Mouse (Mus musculus) liver, adult 2 months (tissue): Measurements from ENCODE around the gene Myo15. TPM values are rescaled to one million over a fixed set of nuclear protein-coding genes. Genes with fewer than 3 reads are reported as not detected.

ENCODE experiments used
- DNase-seq: peaks from one replicate; pipeline ENCODE4 v3.0.0-alpha.2; 2011; ENCODE audit warnings: low read depth, low spot score; ENCODE audit errors: extremely low read depth
- H3K27ac ChIP-seq: fragments of 200-500 bp; replicated peaks from 2 replicates; pipeline ENCODE4 v1.5.1; 2012; ENCODE audit warnings: low read depth, mild to moderate bottlenecking, control low read depth, inconsistent platforms, low read length; ENCODE audit not compliant: insufficient read depth
- H3K27me3 ChIP-seq: fragments of 200-500 bp; 2 replicates; pipeline ENCODE4 v1.6.1; 2012; ENCODE audit warnings: mild to moderate bottlenecking, moderate library complexity, low read length, inconsistent platforms; ENCODE audit not compliant: control insufficient read depth, insufficient read depth
- H3K36me3 ChIP-seq: fragments of 200-500 bp; 2 replicates; pipeline ENCODE4 v1.6.1; 2012; ENCODE audit warnings: low read length, inconsistent platforms; ENCODE audit not compliant: control insufficient read depth, insufficient read depth
- H3K4me1 ChIP-seq: fragments of 200-500 bp; 2 replicates; pipeline ENCODE4 v1.6.1; 2011; ENCODE audit warnings: low read length; ENCODE audit not compliant: control insufficient read depth, insufficient read depth
- H3K4me3 ChIP-seq: fragments of 200-500 bp; 2 replicates; pipeline ENCODE4 v1.5.1; 2011; ENCODE audit warnings: low read depth, mild to moderate bottlenecking, control low read depth, low read length, moderate library complexity; ENCODE audit not compliant: insufficient read depth
- H3K79me2 ChIP-seq: fragments of 200-500 bp; 2 replicates; pipeline ENCODE4 v1.6.1; 2012; ENCODE audit warnings: inconsistent platforms, mild to moderate bottlenecking, low read length, moderate library complexity; ENCODE audit not compliant: control insufficient read depth, insufficient read depth
- H3K9ac ChIP-seq: fragments of 200-500 bp; 2 replicates; pipeline ENCODE4 v1.6.1; 2012; ENCODE audit warnings: low read depth, mild to moderate bottlenecking, control low read depth, inconsistent platforms, low read length
- CTCF ChIP-seq: fragments of 200-500 bp; IDR thresholded peaks from 2 replicates; pipeline ENCODE4 v1.5.1; 2011; ENCODE audit warnings: low read depth, low read length, control low read depth
- POLR2A ChIP-seq: fragments of 200-500 bp; IDR thresholded peaks from 2 replicates; pipeline ENCODE4 v1.6.1; 2011; ENCODE audit warnings: low read length, control low read depth; ENCODE audit not compliant: insufficient read depth; ENCODE audit errors: extremely low read depth
- WGBS: fragments of 180-500 bp; shearing (Covaris S2); methylation state at CpG from one replicate; pipeline ENCODE4 v1.1.7; 2018; 5-methylcytosine and 5-hydroxymethylcytosine counted together
- polyA plus RNA-seq: library from polyadenylated mRNA; depleted of rRNA; stranded (reverse); fragments of >200 nt; gene quantifications from 2 replicates; pipeline ENCODE4 v1.2.3, GENCODE M21; 2012
- total RNA-seq: library from RNA; depleted of rRNA; stranded (reverse); fragments of >200 nt; gene quantifications from 2 replicates; pipeline ENCODE4 v1.2.3, GENCODE M21; 2014

Myo15 gene
- total and polyA plus RNA-seq, 2 experiments, result under 0.01 to 0.05 TPM

DNA sequence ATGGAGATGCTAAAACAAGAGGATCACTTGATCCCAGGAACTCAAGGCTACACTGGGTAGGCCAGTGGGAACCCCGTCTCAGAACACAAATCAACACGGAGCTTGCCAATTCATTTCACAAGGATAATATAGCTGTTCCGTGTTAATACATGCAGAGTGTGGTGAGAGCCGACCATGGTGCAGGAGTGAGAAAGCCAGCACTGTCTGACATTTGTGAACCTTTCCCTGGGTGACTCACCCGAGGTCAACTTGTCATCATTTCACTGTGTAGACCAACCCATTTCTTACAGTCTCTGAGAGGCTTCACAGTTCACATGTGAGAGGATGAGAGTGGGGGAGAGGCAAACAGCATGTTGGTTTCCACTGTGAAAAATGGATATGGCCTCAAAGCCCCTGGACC lies 52.9 kb downstream of the Myo15 start:
- no peak for DNase-seq
- H3K4me3 ChIP-seq, result no peak overlapping the region
- no peaks in the 10 kb centered on the region for H3K79me2 ChIP-seq
- no peaks in the 10 kb centered on the region for H3K27me3 ChIP-seq
- H3K36me3 ChIP-seq, result no peaks in the 10 kb centered on the region
- WGBS, result 86% methylated on average over 5 of the region's 5 CpGs
- no peak for TF ChIP-seq CTCF
- no peak for TF ChIP-seq POLR2A
- no peak overlapping the region for H3K27ac ChIP-seq
- no peaks in the 10 kb centered on the region for H3K4me1 ChIP-seq
- no peak overlapping the region for H3K9ac ChIP-seq

DNA sequence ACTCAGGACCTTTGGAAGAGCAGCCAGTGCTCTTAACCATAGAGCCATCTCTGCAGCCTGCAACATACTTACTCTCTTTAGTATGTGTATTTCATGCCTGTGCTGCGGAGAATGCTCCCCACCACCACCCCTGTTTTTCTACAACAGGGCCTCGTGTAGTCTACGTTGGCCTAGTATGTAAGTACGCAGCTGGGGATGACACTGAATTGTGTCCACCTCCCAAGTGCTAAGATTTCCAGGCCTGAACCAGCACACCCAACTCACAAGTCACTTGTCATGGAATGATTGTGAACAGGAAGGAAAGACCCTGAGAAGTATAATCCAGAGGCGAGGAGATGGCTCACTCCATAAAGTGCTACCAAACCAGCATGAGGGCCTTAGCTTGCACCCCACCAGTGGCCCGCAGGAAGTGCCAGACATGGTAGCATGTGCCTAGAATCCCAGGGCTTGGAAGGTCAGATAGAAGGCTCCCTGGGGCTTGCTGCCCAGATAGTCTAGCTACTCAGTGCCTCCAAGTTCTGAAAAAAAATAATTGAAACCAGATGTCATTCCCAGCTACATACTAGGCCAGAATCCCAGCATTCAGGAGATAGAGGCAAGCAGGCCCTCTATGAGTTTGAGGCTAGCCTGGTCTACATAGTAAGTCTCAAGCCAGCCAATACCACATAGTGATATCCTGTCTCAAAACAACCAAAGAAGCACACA lies 53.7 kb downstream of the Myo15 start:
- Histone ChIP-seq H3K79me2 (no peaks in the 10 kb centered on the region), H3K4me1 (no peaks in the 10 kb centered on the region), H3K36me3 (no peaks in the 10 kb centered on the region), H3K27me3 (no peaks in the 10 kb centered on the region), H3K27ac (no peak overlapping the region), H3K4me3 (no peak overlapping the region), H3K9ac (no peak overlapping the region)
- no peak for DNase-seq
- WGBS, result 97% methylated on average over 6 of the region's 6 CpGs
- no peak for TF ChIP-seq POLR2A
- no peak for TF ChIP-seq CTCF

DNA sequence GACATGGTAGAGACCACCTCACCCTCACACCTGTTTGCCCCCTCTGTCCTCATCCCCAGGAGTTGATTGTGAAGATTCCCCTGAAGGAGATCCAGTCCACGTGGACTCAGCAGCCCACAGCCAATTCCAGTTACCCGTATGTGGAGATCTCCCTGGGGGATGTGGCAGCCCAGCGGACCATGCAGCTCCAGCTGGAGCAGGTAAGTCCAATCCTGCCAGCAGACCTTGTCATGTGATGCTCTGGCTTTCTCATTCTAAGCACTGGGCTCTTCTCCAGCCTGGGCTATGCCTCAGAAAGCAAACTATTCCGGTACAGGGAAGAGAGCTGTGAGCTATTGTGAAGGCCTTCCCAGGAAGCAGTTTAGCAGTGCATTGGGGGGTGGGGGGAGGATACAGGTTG lies 57.3 kb downstream of the Myo15 start:
- Histone ChIP-seq H3K4me3 (no peak overlapping the region), H3K27ac (no peak overlapping the region), H3K79me2 (no peaks in the 10 kb centered on the region), H3K4me1 (no peaks in the 10 kb centered on the region), H3K36me3 (no peaks in the 10 kb centered on the region), H3K9ac (no peak overlapping the region), H3K27me3 (no peaks in the 10 kb centered on the region)
- no peak for DNase-seq
- TF ChIP-seq CTCF (no peak), POLR2A (no peak)
- WGBS, result 84% methylated on average over 4 of the region's 4 CpGs

DNA sequence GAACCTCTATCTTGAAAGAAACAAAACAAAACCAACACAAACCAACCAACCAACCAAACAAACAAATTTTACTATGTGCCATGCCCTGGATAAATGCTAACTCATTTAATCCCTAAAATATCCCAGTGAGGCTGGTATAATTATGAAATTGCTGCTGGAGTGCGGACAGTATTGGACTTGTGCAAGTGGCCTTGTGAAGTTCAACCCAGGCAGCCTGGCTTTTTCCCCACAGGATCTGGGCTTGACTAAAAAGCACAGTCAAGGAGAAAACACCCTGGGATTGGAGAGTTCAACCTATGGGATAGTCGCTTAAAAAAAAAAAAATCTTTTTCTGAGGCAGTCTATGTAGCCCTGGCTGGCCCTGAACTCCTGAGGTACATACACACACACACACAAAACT lies 66.5 kb downstream of the Myo15 start:
- Histone ChIP-seq H3K4me1 (peaks cover 7% of the 10 kb centered on the region), H3K4me3 (no peak overlapping the region), H3K9ac (no peak overlapping the region), H3K79me2 (peaks cover 16% of the 10 kb centered on the region), H3K27ac (no peak overlapping the region), H3K27me3 (no peaks in the 10 kb centered on the region), H3K36me3 (no peaks in the 10 kb centered on the region)
- WGBS, result 56% methylated on average over 2 of the region's 2 CpGs
- no peak for TF ChIP-seq CTCF
- no peak for TF ChIP-seq POLR2A
- DNase-seq, result peak; percentile 56

DNA sequence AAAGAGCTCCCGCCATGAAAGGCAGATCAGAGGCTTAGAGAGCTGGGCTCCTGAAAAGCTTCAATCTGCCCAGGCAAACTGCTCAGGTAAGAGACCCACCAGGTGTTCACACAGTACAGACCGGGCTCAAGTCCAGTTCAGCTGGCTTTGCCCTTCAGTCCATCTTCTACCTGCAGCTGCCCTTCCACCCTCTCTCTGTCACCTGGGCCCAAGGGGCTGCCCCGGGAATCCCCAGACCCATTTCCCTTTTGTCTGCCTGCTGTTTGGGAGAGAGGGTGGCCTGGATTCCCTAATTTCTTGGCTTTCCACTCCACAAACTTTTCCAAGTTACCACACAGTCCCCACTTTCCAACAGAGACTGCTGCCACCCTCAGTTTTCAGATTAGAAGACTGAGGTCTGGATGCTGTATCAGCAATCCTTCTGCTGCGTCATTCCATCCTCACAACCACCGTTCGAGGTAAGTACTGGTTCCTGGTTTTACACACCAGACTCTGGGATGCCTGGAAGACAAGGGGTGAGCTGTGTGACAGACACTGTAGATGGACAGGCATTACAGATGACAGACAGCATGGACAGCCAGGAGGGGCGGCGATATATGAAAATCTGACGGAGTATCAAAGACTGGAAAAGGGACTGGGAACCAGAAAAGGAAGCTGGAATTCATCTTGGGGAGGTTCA lies 67.2 kb downstream of the Myo15 start, which contains the start of gene Alkbh5:
TSS of gene Alkbh5 (plus strand) at position 202 of the 679 bp plus-strand sequence.
- Histone ChIP-seq H3K27me3 (no peaks in the 10 kb centered on the region), H3K4me3 (peak within 1 kb of the TSS; percentile 70), H3K9ac (peak within 1 kb of the TSS; percentile 85), H3K27ac (peak within 1 kb of the TSS; percentile 95), H3K4me1 (peaks cover 11% of the 10 kb centered on the region), H3K36me3 (0 out of 2 replicates have a peak, but pooled peaks cover under 1% of the 10 kb centered on the region), H3K79me2 (peaks cover 16% of the 10 kb centered on the region)
- DNase-seq, result peak; percentile 33
- 21% methylated on average over 9 of the region's 9 CpGs for WGBS
- no peak for TF ChIP-seq POLR2A
- TF ChIP-seq CTCF, result no peak
